Mouse (Mus musculus) urinary bladder, adult 2 months (tissue): Measurements from ENCODE around the gene Cfap161. TPM values are rescaled to one million over a fixed set of nuclear protein-coding genes. Genes with fewer than 3 reads are reported as not detected.

ENCODE experiments used
- DNase-seq: peaks from one replicate; pipeline ENCODE4 v3.0.0; 2022; ENCODE audit warnings: low spot score
- polyA plus RNA-seq: library from polyadenylated mRNA; depleted of rRNA; stranded (reverse); fragments of >200 nt; gene quantifications from 2 replicates; pipeline ENCODE4 v1.2.3, GENCODE M21; 2012

The Cfap161 gene
- polyA plus RNA-seq, 1 experiment = not detected

GRCm38 (mm10) chr7:83802007-83802406 lies 7.3 kb upstream of the Cfap161 start:
- no peak for DNase-seq

GRCm38 (mm10) chr7:83801483-83801875 lies 6.8 kb upstream of the Cfap161 start:
- DNase-seq = no peak

GRCm38 (mm10) chr7:83800561-83801482 lies 6.1 kb upstream of the Cfap161 start:
- no peak for DNase-seq

- no peak for DNase-seq
These were observed 5.4 kb upstream of the Cfap161 start for GRCm38 (mm10) chr7:83800071-83800470.

- DNase-seq = no peak
These were observed 3.3 kb upstream of the Cfap161 start for GRCm38 (mm10) chr7:83798004-83798403.

- DNase-seq = no peak
These were observed 1.5 kb upstream of the Cfap161 start for GRCm38 (mm10) chr7:83796177-83796576.

- DNase-seq = no peak
These were observed 535 bp downstream of the Cfap161 start for GRCm38 (mm10) chr7:83794006-83794683.

GRCm38 (mm10) chr7:83780881-83781280 lies 13.8 kb downstream of the Cfap161 start:
- DNase-seq = no peak

- DNase-seq = no peak
These were observed 14.7 kb downstream of the Cfap161 start for GRCm38 (mm10) chr7:83780026-83780425.

GRCm38 (mm10) chr7:83779028-83779427 lies 15.7 kb downstream of the Cfap161 start:
- DNase-seq = no peak

GRCm38 (mm10) chr7:83778516-83778915 lies 16.2 kb downstream of the Cfap161 start:
- no peak for DNase-seq

- DNase-seq = no peak
These were observed 20.0 kb downstream of the Cfap161 start for GRCm38 (mm10) chr7:83774721-83775120.

GRCm38 (mm10) chr7:83763674-83764073 lies 31.0 kb downstream of the Cfap161 start:
- no peak for DNase-seq

GRCm38 (mm10) chr7:83762336-83762735 lies 32.3 kb downstream of the Cfap161 start:
- no peak for DNase-seq

- DNase-seq = no peak
These were observed 43.6 kb downstream of the Cfap161 start for GRCm38 (mm10) chr7:83751055-83751454.

GRCm38 (mm10) chr7:83748405-83748804 lies 46.3 kb downstream of the Cfap161 start:
- no peak for DNase-seq

GRCm38 (mm10) chr7:83746107-83746687 lies 48.5 kb downstream of the Cfap161 start:
- DNase-seq = no peak

- no peak for DNase-seq
These were observed 49.1 kb downstream of the Cfap161 start, which contains the start of gene Il16 for GRCm38 (mm10) chr7:83745413-83746106. Gene Il16 (minus strand): TSS chr7:83745726.

- DNase-seq = no peak
These were observed 49.6 kb downstream of the Cfap161 start for GRCm38 (mm10) chr7:83745065-83745412.

GRCm38 (mm10) chr7:83744250-83744649 lies 50.4 kb downstream of the Cfap161 start:
- DNase-seq = no peak

- DNase-seq = no peak
These were observed 52.0 kb downstream of the Cfap161 start for GRCm38 (mm10) chr7:83742690-83743089.

- no peak for DNase-seq
These were observed 52.7 kb downstream of the Cfap161 start for GRCm38 (mm10) chr7:83742026-83742425.
